Mouse (Mus musculus) brain, embryonic 14.5 days (tissue): Measurements from ENCODE around the gene Ubr7.
A peak's percentile ranks its signal among the peaks of the same experiment; 100 is the strongest.

Source experiments
- CTCF ChIP-seq: fragments of 200-500 bp; IDR thresholded peaks from 2 replicates; pipeline ENCODE4 v1.5.1; 2012; ENCODE audit warnings: inconsistent platforms, mild to moderate bottlenecking, moderate library complexity, borderline replicate concordance; ENCODE audit not compliant: insufficient read depth, insufficient read length; ENCODE audit errors: extremely low read depth
- POLR2A ChIP-seq: fragments of 200-500 bp; IDR thresholded peaks from 2 replicates; pipeline ENCODE4 v1.6.1; 2012; ENCODE audit warnings: mild to moderate bottlenecking, inconsistent platforms, borderline replicate concordance; ENCODE audit not compliant: poor library complexity, insufficient read depth, insufficient read length, severe bottlenecking; ENCODE audit errors: extremely low read depth

DNA sequence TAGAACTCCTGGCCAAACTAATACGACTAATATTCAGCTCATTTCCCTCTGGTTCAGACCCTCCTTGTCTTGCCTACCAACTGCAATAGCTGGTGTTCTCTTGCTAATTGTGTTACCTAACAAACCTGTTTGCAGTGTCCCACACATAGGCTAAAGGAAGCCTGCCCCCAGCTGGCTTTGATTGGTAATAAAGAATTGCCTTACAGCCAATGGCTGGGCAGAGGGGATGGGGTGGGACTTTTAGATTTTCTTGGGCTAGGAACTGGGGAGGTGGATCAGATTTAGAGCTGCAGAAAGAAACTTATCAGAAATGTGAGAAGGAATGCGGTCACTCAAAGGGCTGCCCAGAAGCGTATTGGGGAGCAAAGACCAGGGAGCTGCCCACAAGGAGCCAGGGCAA lies 21.7 kb downstream of the Ubr7 start:
- peak; percentile 24; the same call in 1 of the 2 replicates for TF ChIP-seq CTCF
- no peak for TF ChIP-seq POLR2A
